Mouse (Mus musculus) thymus, postnatal 25 days (tissue): ENCODE data around the gene Ptprq.

ENCODE experiments used
- DNase-seq: peaks from one replicate; pipeline ENCODE4 v3.0.0; 2022

The Ptprq gene

DNA sequence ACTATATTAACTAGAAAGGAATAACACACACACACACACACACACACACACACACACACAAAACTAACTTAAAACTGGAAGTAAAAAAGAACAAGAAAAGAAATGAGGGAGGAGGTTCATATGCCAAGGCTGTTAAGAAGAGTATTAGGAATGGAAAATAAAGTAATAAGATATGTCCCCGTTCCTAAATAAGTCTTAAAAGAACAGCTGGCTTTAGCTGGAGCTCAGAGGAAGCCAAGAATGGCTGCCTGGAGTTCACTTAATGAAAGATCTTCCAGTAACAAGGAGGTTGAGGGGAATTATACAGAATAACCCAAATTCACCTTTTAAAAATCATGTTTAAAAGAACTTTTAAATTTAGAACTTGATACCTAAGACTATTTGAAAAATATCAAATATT, 93.2 kb downstream of the Ptprq start:
- no peak for DNase-seq

DNA sequence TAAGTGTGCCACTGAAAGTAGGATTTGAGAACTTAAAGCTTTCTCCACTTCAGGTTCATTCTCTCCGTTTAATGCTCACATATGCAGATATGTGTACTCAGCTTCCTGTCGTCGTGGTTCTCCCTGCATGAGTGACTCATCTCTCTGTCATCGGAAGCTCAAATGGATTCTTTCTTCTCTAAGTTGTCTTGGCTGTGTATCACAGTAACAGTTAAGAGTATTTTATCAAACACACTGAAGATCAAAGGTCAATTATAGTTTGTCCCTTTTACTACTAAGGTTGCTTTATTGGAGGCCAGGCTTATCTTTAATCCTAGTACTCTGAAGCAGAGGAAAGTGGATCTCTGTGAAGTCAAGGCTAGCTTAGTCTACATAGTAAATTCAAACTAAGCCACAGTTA, 95.6 kb downstream of the Ptprq start:
- no peak for DNase-seq

DNA sequence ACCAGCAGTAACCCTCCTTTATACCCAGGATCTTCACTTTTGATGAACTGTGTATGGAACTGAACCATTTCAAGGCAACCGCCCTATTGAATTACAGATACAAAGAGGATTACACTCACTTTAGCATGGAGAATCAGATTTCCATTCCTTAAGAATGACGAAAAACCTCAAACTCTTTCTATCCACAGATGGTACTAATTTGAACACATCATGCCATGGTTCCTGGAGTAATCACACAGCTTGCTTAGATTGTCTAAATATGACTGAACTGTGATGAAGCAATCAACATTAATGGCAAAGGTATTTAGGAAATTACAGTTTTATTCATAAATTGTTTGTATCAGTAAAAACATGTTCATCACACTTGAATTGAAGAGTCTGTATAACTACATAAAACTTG, 104.4 kb downstream of the Ptprq start:
- no peak for DNase-seq

DNA sequence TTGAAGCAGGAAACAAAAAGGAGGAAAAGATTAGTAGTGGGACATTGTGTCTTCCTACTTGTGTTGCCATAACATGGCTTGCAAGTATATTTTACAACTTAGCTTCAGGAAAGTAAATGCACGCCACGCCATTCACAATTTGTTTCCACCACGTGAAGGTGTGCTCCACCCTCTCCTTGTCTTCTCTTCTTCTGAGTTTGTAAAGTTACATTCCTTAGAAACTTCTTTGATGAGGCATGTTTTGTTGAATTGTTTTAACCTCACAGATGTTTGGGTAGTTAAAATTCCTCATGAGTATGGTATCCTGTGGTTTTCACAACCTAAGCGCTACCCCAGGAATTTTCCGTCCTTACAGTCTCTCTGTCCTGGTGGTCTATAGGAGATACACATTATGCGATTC, 118.5 kb downstream of the Ptprq start:
- DNase-seq, result no peak

DNA sequence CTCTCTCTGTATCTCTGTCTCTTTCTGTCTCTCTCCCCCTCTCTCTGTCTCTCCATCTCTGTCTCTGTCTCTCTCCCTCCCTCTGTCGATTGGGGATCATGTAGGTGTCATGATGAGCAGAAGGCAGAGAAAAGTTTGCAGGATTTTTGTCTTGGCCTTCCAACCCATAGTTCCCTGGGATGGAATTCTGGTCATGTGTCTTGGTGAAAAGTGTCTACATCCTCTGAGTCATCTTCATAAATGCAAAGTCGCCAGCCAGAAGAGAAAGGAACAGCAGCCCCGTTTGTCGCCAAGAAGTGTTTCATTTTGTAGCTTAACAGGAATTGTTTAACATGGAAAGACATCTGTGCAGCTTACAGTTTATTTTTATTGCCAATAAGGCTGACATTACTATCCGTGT, 136.5 kb downstream of the Ptprq start:
- DNase-seq, result no peak

DNA sequence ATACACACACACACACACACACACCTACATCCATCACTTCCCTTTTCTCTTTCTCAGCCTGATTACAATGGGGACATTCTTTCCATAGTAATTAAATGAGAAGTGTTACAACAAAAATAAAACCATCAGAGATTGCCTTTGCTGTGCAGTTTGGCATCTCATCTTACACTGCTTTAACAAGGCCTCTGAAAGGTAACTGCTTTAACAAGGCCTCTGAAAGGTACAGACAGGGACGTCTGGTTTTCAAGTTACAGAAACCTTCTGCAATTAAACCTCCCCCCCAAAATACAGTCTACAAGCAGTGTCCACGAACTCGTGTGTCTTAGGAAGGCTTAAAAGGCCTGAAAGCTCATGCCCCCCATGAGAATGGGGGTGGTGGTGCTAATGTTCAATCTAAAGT, 150.8 kb downstream of the Ptprq start:
- DNase-seq, result no peak

DNA sequence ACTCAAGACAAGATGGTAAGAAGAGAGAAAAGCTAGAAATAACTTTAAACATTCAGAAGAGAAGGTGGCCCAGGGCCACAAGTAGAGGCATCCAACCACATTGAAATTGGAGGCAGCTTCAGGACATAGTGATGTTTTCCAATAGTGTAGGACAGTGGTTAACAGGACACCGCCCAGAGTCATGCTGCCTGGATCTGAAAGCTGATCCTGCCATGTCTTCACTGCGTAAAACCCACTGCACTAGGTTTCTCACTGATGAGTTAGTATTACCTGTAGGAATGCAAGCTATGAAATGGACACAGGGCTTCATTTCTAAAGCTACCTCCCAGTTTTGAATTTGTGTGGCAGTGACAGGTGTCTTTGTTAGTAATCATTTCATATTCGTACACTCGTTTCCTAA, 151.6 kb downstream of the Ptprq start:
- DNase-seq, result no peak

DNA sequence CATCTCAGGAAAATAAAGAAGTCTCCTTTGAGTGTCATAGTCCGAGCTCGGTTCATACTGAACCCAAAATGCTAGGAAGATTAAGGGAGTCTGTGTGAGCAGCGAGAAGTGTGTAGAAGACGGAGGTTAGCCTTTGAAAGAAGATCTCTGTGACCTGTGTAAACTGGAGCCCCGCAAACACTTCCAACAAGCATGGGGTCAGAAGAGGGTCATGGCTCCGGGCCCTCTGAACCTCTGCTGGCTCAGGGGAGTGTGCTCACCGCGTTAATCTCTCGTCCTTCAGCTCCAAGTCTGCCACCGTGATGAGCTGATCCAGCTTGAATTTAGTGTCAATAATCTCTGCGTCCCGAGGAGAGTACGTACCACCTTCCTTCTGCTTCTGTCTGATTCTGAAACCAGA, 157.0 kb downstream of the Ptprq start:
- DNase-seq, result no peak

DNA sequence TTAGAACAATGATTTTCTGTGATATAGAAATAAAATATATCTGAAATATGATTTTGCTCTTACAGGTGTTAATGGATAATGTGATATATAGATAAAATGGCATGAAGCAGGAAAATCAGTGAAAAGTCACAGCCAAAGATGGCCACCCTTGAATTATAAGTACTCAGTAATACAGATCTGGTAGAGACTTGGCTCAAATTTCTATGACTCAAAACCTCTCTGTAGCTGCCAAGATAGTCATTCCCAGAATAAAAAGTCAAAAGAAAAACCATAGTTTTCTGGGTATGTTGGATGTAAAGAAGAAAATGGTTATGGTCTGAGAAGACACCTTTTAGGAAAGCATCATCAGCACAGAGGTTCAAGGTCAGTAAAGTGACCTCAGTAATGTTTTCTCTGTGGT, 159.0 kb downstream of the Ptprq start:
- DNase-seq, result no peak

DNA sequence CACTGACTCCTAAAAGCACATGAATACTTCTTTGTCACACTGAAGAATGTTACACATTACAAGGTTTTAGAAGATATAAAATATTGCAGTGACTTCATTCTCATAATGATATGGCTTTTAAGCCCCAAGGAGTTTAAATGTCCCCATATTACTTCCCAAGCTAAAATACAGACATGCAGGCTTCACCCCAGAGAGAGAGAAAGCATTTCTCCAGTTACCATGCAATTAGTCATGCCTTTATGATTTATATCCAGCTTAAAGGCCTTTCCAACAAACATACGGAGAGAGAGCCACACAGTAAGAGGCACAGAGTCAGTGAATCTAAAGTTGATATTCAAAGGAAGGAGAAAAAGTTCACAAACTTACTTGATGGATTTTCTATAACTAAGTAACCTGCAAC, 176.8 kb downstream of the Ptprq start:
- no peak for DNase-seq

DNA sequence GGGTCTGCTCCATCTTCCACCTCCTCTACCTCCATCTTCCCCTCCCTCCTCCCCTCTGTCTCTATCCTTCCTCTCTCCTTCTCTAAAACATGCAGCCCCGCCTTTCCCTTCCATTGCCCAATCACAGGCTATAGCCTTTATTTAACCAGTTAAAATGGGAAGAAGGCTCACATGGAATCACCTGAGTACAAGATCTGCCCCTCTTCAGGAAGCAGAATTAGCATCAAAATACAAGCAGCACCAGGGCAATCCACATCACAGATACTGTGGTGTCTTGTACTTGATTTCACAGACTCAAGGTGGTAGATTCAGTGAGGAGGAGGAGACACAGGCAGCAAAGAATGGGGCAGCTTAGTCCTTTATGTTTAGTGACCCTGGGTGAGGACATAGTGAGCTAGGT, 191.1 kb downstream of the Ptprq start:
- DNase-seq, result no peak

DNA sequence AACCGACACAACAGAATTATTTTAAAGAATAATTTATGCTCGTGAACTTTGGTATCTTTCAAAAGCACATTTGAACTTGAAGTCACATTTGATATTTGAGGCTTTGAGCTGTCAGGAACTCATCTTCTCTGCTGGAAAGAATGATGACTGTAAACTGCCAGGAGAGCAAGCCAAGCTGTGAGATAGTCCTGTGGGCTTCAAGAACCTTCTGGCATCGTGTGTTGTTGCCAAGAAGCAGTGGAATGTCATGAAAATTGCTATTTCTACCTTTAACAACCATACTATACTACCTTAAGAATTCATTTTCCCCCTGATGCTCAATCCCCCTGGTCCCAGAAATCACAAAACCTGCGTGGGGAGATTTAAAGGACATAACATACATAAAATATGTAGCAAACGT, 200.6 kb downstream of the Ptprq start:
- no peak for DNase-seq

DNA sequence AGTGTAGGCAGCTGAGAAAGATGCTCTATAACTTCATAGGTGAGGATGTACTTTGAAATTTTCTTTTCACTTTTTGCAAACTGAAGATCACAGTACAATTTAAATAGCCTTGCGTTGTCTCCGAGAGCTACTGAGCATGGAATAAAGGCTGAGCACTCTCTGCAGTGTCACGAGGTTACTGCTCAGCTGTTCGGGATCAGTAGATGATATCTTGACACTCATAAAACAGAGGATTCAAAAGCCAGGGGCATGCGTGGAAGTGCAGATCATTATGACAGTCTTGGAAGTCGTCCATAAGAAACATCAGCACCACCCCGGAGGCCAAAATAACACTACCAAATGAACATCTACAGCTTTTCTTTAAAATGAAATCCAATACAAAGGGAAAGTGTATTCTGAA, 203.2 kb downstream of the Ptprq start:
- DNase-seq, result no peak

DNA sequence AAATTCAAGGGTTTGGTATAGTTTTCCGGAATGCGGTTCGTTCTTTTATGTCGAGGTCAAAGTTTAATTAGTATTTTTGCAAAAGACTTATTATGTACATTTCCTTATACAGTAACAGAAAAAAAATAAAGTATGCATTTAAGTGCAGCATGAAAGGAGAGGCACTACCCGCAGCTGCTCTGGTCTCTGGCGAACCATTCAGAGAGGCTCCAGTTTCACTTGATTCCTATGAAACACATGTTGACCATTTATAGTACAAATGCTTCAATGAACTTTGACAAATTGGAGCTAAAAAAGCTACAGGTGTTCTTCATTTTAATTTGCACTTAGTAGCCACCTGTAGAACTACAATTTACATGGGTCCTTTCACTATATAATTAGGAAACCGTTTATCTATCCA, 205.1 kb downstream of the Ptprq start:
- no peak for DNase-seq

DNA sequence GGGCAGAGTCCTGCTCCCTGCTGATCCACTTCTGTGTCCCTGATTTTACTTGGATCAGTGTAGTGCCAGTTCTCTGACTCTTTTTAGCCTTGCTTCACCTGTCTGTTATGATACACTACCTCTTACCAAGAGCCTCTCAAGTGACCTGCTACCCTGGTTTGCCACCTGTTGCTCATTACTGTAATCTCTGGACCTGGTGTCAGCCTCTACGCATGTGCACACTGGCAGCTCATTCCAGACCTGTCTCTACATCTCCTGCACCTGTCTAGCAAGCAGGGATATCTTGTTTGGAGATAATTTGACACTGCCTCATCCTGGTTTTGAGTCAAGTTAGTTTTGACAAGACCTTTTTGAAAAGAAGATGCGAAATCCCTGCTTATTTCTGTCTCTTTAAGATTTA, 213.5 kb downstream of the Ptprq start:
- DNase-seq, result no peak

DNA sequence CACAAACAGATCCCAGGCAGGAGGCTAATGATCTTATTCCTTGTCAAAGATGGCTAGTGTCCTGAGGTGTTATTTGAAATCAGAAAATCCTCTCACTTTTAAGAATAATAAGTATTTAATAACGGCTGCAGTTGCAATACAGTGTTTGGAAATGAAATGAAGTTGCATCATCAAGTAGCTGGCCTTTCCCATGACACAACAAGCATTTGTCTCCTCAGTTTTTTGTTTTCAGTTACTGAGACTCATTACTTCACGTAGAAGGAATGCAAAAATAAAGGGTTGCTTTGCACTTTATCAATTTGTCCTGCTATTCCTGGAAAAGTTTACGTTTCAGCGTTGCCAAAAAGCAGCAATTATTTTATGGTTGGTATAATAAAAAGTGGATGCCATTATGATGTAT, 216.4 kb downstream of the Ptprq start:
- no peak for DNase-seq

DNA sequence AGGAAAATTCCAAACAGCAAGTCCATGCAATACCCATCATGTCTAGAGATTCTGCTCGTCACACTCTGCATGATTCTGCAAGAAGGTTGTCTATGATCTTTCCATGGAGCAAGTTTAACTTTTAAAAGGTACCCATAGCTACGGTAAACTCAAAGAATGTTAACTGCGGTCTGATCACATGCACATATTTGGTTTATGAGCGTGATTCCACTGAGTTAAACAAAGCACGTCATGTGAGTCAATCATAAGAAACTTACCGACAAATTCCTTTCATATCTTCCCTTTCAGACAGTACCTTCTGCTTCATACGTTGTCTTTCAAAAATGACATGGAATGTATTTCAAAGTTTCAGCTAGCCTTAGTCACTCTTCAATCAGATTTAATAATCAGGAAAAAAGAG, 217.7 kb downstream of the Ptprq start:
- no peak for DNase-seq

DNA sequence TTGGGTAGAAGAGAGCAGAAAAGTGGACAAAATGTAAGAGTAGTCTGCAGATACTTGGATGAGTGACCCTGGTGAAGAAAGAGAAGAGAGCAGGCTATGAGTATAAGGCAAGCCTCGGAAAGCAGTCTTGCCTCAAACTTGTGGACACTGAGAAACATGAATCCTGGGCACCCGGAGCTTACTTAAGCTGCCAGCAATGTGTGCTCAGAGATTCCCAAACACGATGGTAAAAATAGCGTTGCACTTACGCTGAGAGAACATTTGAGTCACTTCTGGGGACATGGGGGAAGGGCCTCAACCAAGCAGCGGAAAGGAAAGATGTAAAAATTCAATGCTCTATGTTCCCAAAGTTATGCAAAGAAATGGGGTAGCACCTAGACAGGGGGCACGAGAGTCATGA, 220.2 kb downstream of the Ptprq start:
- no peak for DNase-seq

DNA sequence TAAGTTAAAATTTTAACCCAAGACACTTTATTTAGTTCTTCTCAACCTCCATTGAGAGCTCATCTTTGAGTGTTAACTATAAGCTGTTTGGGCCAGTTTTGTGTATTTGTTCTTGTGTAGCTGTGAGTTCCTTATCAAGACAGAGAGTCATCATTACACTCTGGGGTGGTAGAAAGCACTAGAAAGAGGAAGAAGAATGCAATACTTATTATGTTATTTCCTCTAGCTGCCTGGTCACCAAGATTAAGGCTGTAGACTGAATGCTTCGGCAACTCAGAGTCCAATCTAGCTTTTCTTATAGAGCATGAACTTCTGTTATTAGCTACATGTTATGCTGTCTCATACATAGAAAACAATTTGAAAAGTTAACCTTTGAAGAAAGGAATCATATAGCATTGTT, 223.4 kb downstream of the Ptprq start:
- DNase-seq, result no peak

DNA sequence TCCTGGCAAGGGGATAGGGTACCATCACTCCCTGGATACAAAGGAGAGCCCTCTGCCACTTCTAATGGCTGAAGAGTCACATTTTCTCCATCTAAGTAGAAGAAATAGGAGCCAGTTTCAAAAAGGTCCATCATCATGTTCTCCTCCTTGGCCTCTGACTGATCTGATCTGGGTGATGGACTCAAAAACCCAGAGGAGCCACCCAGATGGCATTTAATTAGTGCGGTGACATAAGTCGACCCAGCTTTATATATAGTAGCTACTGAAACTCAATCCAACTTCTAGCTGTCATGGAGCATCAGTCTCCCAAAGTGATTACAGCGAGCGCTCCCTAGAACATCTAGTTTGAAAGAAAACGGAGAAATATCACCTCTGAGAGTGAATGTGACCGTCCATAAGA, 225.3 kb downstream of the Ptprq start, which contains the start of gene Myf6:
Gene Myf6 (minus strand): TSS at position 170 of the 400 bp plus-strand sequence.
- DNase-seq, result no peak

DNA sequence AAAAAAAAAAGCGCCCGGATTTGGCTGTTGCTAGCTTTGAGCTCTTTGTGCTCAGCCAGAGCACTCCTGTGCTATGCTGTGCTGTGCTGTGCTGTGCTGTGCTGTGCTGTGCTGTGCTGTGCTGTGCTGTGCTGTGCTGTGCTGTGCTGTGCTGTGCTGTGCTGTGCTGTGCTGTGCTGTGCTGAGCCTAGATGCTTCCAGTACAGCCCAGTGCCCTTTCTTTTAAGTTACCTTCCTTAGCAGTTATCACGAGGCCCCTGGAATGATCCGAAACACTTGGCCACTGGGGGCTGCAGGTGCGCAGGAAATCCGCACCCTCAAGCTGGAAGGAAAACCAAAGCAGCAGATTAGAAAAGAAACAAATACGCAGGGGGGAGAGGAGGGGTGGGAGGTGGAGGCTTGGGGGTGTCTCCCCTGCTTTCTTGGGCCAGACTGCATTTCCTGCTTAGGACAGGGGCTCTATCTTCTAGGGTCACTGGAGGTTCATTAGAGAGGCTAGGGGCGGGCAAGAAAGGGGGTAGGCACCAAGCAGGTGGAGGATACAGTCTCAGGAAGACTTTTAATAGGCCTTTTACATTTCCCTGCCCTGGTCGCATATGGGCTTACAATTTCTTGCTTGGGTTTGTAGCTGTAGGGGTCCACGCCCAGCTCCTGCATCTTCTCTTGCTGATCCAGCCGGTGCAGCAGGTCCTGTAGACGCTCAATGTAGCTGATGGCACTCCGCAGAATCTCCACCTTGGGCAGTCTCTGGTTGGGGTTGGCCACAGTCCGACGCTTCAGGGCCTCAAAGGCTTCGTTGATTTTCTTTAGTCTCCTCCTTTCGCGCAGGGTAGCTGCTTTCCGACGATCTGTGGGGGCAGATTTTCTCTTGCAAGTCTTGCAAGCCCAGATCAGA, 226.0 kb downstream of the Ptprq start:
- DNase-seq, result no peak

DNA sequence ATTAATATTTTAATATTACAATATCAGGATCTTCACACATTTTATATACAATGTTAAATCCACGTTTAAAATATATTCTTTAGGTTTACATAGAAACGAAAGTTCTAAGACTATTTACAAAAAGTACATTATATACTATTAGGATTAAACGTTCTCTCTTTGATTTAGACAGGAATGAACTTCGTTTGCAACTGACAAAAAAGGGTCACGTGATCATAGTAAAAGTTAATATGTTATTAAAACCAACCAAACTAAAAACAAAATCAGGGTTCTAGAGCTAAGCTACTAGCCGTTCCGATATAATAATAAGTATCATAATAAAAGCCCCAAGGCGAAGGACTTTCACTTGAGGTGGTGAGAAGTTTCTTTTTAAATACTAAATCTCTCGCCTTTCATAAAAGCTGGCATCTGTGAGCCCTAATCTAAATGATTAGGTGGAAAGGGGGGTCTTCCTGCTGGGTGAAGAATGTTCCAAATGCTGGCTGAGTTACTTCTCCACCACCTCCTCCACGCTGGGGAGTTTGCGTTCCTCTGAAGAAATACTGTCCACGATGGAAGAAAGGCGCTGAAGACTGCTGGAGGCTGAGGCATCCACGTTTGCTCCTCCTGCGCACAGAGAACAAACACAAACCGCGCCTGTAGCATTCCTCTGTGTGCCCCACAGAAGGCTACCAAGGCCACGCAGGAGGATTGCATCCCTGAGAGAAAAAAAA, 226.8 kb downstream of the Ptprq start:
- no peak for DNase-seq

DNA sequence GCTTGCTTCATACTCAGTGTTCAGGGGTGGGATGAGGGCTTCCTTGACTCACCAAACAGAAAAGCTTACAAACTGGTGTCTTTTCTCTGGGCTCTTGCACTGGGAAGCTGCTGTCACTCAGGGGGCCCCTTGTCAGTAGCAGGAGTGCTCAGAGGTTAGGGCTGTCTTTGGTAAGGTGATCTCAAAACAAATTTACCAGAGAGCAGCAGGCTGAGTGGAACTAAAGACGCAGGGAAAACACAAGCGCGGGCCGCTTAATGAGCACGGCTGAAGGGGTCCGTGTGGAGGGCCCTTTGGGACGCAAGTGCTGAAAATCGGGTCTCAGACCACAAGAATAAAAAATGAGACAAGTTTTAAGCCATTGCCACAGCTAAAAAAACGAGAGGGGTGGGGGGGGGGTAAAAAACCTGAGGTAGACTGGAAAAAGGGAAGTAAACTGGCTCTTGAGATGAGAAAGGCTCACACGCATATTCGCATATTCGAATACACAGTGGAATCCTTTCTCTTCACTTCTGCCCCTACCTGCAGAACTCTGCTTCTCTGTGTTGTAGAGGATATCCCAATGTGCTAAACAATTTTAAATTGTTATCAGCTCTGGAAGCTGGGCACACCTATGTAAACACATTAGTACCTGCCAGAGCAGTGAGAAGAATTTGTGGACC, 231.1 kb downstream of the Ptprq start:
- no peak for DNase-seq

DNA sequence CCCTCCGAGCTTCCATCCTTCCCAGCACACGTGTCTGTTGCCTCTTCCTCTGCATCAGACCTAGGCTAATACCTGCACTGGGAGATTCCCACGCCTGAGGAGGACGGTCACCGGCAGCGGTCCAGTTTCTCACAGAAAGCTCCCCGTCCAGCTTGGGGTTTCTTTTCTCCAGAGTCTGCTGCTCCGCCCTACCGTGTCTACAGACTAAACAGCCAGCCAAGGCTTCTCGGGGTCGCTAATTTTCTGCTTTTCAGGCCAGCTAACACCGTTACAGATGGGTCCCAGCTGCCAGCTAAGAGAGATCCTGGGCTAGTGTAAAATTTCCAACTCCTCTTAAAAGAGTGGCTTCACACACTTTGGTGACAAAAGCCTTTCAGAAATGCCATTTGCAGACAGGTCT, 233.1 kb downstream of the Ptprq start:
- DNase-seq, result no peak
